Mouse (Mus musculus) cerebral cortex, adult 2 months (tissue): ENCODE measurements around the gene BC030867.

Experiments used
- WGBS: fragments of 180-500 bp; shearing (Covaris S2); methylation state at CpG from one replicate; pipeline ENCODE4 v1.1.7; 2018; 5-methylcytosine and 5-hydroxymethylcytosine counted together

Gene BC030867

GRCm38 (mm10) chr11:102290141-102290540 lies 41.5 kb downstream of the BC030867 start:
- 85% methylated on average over 4 of the region's 4 CpGs for WGBS

- WGBS = 77% methylated on average over 11 of the region's 11 CpGs
Observed at GRCm38 (mm10) chr11:102291051-102291535, 42.4 kb downstream of the BC030867 start.

- WGBS = 93% methylated on average over 13 of the region's 13 CpGs
Observed at GRCm38 (mm10) chr11:102293971-102294370, 45.3 kb downstream of the BC030867 start.

- WGBS = 77% methylated on average over 5 of the region's 5 CpGs
Observed at GRCm38 (mm10) chr11:102294416-102294815, 45.7 kb downstream of the BC030867 start.

- 27% methylated on average over 12 of the region's 12 CpGs for WGBS
Observed at GRCm38 (mm10) chr11:102294887-102295597, 46.4 kb downstream of the BC030867 start.

- WGBS = 1% methylated on average over 65 of the region's 73 CpGs
Observed at GRCm38 (mm10) chr11:102295598-102296471, 47.2 kb downstream of the BC030867 start.

- whole genome bisulfite sequencing = under 1% methylated on average over 74 of the region's 125 CpGs
Observed at GRCm38 (mm10) chr11:102296491-102297472, 48.1 kb downstream of the BC030867 start, which contains the start of gene Atxn7l3. TSS of gene Atxn7l3 (minus strand) at chr11:102296631.

- 21% methylated on average over 27 of the region's 27 CpGs for WGBS
Observed at GRCm38 (mm10) chr11:102297577-102298556, 49.2 kb downstream of the BC030867 start.

GRCm38 (mm10) chr11:102299839-102300238 lies 51.2 kb downstream of the BC030867 start:
- 9% methylated on average over 1 of the region's 1 CpGs for WGBS

- 57% methylated on average over 2 of the region's 2 CpGs for WGBS
Observed at GRCm38 (mm10) chr11:102304141-102304540, 55.5 kb downstream of the BC030867 start.

- WGBS = 54% methylated on average over 3 of the region's 3 CpGs
Observed at GRCm38 (mm10) chr11:102305359-102305758, 56.7 kb downstream of the BC030867 start.

- 76% methylated on average over 9 of the region's 9 CpGs for WGBS
Observed at GRCm38 (mm10) chr11:102308104-102308503, 59.4 kb downstream of the BC030867 start.

- WGBS = under 1% methylated on average over 27 of the region's 27 CpGs
Observed at GRCm38 (mm10) chr11:102308979-102309378, 60.3 kb downstream of the BC030867 start.

- WGBS = 74% methylated on average over 22 of the region's 22 CpGs
Observed at GRCm38 (mm10) chr11:102309821-102310617, 61.3 kb downstream of the BC030867 start.

- WGBS = 56% methylated on average over 38 of the region's 38 CpGs
Observed at GRCm38 (mm10) chr11:102310768-102311695, 62.4 kb downstream of the BC030867 start.

GRCm38 (mm10) chr11:102311966-102312365 lies 63.3 kb downstream of the BC030867 start:
- 85% methylated on average over 4 of the region's 4 CpGs for WGBS

GRCm38 (mm10) chr11:102312586-102312985 lies 63.9 kb downstream of the BC030867 start:
- 84% methylated on average over 6 of the region's 6 CpGs for WGBS

GRCm38 (mm10) chr11:102314321-102314720 lies 65.6 kb downstream of the BC030867 start:
- WGBS = 86% methylated on average over 12 of the region's 12 CpGs
